Mouse (Mus musculus): ENCODE results near the gene Acad10. TPM values are rescaled to one million over a fixed set of nuclear protein-coding genes. Genes with fewer than 3 reads are reported as not detected.
"Not testable (repeated sequence)": the region's sequence is repeated elsewhere in the genome, so short reads cannot be mapped to it uniquely, and the experiment has no call there.

The Acad10 gene
- total RNA-seq, 2 experiments from 2014 or later = 2.2 to 2.5 TPM

DNA sequence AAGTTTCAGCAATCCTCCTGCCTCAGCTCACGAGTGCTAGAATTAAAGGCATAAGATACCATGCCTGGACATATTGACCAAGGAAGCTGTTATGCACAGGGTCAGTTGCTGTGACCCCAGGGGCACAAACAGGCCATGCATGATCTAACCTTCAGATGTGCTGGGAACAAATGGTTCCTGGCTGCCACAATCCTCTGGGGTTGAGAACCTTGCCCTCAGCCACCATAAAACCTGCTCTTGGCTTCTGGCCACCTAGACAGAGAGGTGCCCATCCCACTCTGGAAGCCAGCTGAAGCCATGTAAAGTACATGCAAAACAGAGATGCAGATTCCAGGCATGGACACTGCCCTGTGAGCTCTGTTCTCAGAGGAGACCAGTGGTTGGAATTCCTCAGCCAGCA, 56.5 kb downstream of the Acad10 start:
- intact Hi-C loops (cut with DNase I) = loop anchor here (2.0 kb wide), 1 partner anchor 57 kb away; no protein-coding TSS in a partner anchor
- DNase-seq (ENCODE audit: extremely low spot score in 1 of 2, low spot score in 2 of 2) = not testable (repeated sequence)

DNA sequence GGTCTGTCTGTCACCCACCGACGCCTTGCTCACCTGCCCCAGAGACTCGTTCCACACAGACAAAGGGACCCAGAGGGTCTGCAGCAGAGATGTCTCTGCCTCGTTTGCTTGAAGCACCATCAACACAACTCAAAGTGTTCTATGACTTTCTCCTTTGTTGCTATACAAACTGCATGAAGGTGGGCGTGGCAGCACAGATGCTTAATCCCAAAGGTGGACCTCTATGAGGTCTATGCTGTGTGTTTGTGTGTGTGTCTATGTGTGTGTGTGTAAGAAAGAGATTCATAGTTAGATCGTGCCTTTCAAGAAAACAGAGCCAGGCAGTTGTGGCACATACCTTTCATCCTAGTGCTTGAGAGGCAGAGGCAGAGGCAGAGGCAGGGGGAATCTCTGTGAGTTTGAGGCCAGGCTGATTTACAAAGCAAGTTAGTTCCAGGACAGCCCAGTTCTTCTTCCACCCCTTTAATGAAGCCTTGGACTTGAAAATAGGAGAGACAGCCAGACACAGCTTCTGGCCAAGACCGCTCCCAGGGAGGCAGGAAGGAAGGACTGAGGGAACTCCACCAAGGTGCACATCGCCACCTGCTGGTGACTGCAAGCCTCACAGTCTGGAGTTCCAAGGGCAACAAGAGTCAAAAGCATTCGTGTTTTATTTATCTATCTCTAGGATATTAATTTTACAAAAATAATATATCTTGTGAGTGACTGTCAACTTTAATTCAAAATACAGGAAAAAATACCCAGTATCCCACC, 58.6 kb downstream of the Acad10 start:
- peak; percentile 74 to 92 for DNase-seq (ENCODE audit: extremely low spot score in 1 of 2, low spot score in 2 of 2)
- intact Hi-C loops (cut with DNase I) = loop anchor here (2.0 kb wide), 1 partner anchor 55 kb away; no protein-coding TSS in a partner anchor

DNA sequence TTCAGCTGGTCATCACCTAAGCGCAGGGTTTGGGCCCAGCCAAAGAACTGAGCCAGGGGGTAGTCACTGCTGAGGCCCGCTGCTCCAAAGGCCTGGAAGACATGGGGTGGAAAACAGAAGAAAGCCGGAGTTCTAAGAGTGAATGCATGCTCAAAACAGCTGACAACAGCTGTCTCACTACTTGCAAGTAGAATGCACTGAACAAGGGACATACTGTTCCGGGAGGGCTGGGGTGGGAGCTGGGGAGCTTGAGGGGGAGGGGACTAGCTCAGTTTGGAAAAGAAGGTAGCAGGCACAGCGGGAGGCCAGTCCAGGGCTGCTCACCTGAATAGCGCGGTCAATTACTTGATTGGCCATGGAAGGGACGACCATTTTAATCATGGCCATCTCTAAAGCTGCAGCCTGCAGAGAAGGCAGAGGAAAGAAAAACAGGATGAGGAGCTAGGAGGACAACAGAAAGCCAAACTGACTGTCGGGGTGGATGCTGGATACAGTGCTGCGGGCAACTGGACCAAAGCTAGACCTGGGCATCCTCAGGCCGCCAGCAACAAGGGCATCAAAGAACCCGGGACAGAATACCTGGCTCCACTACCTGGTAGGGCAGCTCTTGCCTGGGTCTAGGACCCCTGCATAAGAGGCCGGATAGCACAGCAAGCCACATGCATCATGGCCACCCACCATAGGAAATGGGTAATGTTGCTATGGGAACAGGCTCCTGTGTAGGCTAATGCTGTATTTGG, 61.3 kb downstream of the Acad10 start:
- intact Hi-C loops (cut with DNase I) = no loop called here
- DNase-seq (ENCODE audit: extremely low spot score in 1 of 2, low spot score in 2 of 2) = no peak

DNA sequence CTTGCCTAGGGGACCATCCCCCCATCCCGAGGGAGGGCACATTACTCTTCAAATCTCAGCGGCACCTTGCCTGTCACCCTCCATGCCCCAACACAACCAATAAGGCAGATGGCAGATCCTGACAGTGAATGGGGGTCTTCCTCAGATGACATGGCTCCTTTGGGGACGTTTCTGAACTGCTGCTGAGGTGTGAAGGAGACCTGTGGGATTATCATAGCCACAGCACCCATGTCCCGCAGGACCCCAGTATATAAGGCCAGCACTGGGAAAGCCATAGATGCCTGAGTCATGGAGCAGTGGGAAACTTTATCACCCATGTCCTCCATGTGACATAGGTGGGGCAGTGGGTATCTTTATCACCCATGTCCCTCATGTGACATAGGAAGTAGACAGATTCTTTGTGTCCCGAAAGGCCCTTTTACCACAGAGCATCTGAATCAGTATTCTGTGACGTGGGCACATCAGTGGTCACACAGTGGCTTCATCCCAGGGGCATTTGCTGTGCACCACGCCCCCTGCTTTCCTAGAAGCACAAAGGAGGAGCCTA, 62.2 kb downstream of the Acad10 start:
- DNase-seq (ENCODE audit: extremely low spot score in 1 of 2, low spot score in 2 of 2) = no peak
- intact Hi-C loops (cut with DNase I) = no loop called here

DNA sequence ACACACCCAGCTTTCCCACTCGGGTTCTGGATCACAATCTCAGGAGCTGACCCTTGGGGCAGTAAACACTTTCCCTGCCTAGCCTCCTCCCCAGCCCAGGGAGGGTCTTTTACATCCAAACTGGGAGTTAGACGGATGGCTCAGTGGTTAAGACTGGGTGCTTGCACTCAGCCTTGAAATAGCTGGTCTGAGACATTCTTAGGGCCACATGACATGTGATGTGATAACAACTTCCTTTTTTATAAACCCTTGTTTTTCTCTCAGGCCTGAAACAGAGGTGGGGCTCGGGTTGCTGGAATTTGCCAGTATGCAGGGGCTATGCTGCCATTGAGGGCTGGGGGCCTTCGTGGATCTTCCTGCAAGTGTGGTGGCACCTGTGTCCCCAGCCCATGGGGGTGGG, 63.0 kb downstream of the Acad10 start:
- intact Hi-C loops (cut with DNase I) = no loop called here
- DNase-seq (ENCODE audit: extremely low spot score in 1 of 2, low spot score in 2 of 2) = no peak

DNA sequence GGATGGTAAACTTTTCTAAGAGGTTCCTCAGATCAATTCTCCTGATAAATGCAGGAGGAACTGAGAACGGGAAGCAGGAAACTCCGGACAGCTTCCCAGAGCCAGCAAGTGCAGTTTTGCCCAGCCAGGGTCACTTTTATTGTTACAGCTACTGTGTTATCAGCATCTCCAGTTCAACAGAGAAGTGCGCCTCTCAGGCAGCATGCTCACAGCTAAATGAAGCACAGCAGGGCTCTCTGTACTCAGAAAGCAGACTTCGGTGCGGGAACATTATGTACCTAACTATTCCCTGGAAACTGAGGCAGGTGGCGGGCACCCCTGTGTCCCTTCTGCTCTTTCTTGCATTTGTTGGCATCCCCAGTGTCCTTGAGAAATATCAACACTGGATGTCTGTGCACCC, 64.1 kb downstream of the Acad10 start:
- intact Hi-C loops (cut with DNase I) = no loop called here
- no peak for DNase-seq (ENCODE audit: extremely low spot score in 1 of 2, low spot score in 2 of 2)

DNA sequence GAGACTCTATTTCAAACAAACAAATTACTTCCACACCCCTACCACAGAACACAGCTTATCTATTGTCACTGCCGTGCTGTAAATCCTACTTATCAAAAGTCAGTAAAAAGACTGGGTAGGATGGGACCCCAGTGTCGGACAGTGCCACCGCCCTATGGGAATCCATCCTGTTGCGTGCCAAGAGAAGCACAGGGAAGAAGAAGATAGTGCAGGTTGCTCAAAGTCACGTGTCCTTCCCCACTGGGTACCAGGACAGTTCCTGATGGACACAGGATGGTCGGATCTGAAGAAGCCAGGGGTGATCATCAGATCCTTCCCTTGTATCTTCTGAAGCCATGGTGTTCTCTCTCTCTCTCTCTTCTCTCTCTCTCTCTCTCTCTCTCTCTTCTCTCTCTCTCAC, 64.6 kb downstream of the Acad10 start:
- intact Hi-C loops (cut with DNase I) = no loop called here
- DNase-seq (ENCODE audit: extremely low spot score in 1 of 2, low spot score in 2 of 2) = no peak

GRCm38 (mm10) chr5:121594714-121595313, 65.5 kb downstream of the Acad10 start:
- intact Hi-C loops (cut with DNase I) = no loop called here
- DNase-seq (ENCODE audit: extremely low spot score in 1 of 2, low spot score in 2 of 2) = no peak

DNA sequence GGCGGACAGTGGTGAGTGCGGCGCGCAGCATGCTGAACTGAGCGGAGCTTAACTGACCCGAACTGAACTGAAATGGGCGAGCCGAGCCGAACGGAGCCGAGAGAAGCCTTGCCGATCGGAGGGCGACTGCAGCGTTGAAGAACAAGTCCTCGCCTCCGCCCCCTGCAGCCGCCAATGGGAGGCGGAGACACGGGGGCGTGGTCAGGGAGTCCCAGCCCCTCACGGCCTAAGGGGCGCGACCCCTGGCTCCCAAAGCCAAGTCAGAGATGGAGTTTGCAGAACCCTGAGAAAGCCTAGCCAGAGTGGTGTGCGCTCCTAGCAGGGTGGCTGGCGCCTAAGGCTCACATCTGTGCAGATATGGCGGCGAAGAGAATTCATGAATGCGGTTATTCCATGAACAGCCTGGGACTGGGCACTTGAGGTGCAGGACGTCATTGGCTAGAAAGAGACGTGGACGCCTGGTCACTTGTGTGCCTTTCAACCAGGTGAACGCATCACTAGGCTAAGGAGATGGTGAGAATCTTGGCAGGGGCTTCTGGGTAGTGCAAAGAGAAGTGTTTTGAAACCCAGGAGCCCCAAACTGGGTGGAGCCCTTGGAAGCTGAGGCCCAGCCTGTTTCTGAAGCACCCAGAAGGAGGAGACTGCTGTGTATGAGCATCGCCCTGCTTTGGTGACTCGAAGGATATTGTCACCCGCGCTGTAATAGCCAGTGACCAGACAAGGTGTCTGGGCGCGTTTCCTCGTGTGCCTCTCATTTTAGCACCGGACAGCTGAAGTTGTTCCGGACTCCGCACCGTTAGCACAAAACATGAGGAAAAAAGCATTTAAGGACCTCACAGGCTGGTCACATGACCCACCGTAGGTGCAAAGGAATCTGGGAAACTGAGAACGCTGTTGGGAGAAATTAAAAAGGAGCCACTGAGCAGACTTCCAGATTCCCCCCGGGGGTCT, 66.6 kb downstream of the Acad10 start, which contains the start of gene Aldh2:
Aldh2 (minus strand) TSS at position 374 of the 951 bp plus-strand sequence.
- intact Hi-C loops (cut with DNase I) = no loop called here
- peak; percentile 48 to 93 for DNase-seq (ENCODE audit: extremely low spot score in 1 of 2, low spot score in 2 of 2)

- intact Hi-C loops (cut with DNase I) = no loop called here
- DNase-seq (ENCODE audit: extremely low spot score in 1 of 2, low spot score in 2 of 2) = no peak
Observed at GRCm38 (mm10) chr5:121592816-121593407, 67.4 kb downstream of the Acad10 start.

DNA sequence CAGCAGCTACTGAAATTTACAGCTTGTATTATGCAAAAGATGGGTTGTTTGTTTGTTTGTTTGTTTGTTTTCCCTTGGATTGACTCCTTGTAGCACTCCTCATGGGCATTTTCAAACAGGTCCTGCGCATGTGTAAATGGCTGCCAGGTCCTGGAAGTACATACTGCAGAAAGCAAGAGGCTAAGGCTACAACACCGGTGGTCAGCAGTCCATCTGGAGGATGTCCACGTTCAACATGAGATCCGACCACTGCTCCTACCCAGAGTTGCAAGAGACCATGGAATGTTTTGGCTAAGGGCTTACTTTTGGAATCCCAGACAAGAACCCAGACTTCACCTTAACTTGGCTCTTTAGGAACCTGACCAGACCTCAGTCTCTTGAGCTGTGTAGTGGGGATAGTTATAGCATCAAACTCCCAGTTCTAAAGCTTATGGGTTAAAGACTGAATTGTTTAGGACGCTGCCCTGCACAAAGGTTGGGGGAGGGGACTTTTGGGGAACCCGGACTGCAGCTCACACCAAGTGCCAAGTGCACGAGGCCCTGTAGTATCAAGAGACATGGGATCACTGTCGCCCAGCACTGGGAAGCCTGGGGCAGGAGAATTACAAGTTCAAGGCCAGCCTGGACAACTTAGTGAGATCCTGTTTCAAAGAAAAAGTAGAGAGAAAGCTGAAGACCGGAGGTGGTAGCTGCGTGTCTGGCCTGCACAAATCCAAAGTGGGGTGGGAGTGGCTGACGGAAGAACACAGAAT, 68.1 kb downstream of the Acad10 start:
- intact Hi-C loops (cut with DNase I) = no loop called here
- DNase-seq (ENCODE audit: extremely low spot score in 1 of 2, low spot score in 2 of 2) = no peak

DNA sequence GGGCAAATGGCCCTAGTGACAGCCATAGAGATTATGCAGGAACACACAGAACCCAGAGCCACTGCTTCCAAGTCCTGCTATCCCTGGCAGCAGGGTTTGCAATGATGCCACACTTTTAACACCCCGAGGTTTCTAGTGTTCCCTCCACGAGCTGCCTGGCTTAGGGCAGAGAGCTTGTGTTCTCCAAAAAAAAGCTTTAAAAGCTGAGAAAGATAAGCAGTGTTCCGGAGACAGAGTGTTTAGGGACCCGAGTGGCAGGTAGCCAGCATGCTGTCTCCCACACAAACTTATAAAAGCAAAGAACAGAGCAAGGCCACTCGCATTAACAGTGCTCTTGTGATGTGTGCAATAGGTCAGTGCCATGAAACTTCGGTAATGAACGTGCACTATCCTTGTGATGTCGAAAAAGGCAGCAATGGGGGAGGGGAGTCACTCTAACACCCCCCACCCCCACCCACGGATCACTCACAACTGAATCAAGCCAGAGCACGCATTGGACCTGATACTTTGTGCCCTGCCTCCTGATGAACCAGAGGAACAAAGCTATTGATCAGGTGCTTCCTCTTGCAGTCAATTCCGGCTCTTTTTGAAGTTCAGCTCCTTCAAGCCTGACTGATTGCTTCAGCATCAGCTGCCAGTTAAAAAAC, 68.8 kb downstream of the Acad10 start:
- no peak for DNase-seq (ENCODE audit: extremely low spot score in 1 of 2, low spot score in 2 of 2)
- intact Hi-C loops (cut with DNase I) = no loop called here

GRCm38 (mm10) chr5:121589928-121590327, 70.4 kb downstream of the Acad10 start:
- no peak for DNase-seq (ENCODE audit: extremely low spot score in 1 of 2, low spot score in 2 of 2)
- intact Hi-C loops (cut with DNase I) = no loop called here

- peak; percentile 32 to 51 for DNase-seq (ENCODE audit: extremely low spot score in 1 of 2, low spot score in 2 of 2)
- intact Hi-C loops (cut with DNase I) = no loop called here
Observed at GRCm38 (mm10) chr5:121586400-121587039, 73.8 kb downstream of the Acad10 start.

DNA sequence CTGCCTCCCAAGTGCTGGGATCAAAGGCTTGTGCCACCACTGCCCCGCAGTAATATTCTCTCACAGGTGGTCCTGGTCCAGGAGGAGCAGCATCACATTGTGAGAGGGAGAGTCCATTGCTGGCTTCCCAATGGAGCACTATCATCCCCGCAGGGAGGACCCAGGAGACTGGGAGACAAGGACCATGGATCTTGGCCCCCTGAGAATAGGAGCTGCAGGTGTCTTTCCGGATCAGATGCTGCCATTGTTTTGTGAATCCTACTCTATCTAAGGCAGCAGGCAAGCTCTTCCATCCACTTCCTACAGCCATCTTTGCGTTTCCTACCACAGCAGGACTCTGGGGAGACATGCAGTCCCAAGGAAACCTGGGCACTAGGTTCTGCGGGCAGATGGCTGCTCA, 74.6 kb downstream of the Acad10 start:
- DNase-seq (ENCODE audit: extremely low spot score in 1 of 2, low spot score in 2 of 2) = no peak
- intact Hi-C loops (cut with DNase I) = no loop called here

DNA sequence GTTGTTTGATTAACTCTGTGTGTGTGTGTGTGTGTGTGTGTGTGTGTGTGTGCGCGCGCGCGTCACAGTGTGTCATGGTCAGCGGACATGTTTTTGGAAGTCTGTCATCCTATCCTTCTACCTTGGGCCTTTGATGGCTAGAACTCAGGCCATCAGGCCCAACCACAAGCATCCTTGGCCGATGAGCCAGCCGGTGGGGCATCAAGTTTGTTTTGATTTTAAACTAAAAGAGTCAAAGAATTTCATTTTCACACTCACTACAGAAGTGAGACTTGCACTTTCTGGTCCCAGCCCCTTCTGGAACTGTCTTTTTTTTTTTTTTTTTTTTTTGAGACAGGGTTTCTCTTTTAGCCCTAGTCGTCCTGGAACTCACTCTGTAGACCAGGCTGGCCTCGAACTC, 75.3 kb downstream of the Acad10 start:
- intact Hi-C loops (cut with DNase I) = no loop called here
- no peak for DNase-seq (ENCODE audit: extremely low spot score in 1 of 2, low spot score in 2 of 2)
